Mouse (Mus musculus) lung, postnatal 0 days (tissue): Measurements from ENCODE around the gene Onecut1.

Experiments
- CTCF ChIP-seq: IDR thresholded peaks from 2 replicates; pipeline ENCODE4 v1.5.1; 2016; ENCODE audit warnings: antibody characterized with exemption, mild to moderate bottlenecking
- EP300 ChIP-seq: IDR thresholded peaks from 2 replicates; pipeline ENCODE4 v1.6.1; 2016; ENCODE audit warnings: antibody characterized with exemption, mild to moderate bottlenecking, control low read depth

DNA sequence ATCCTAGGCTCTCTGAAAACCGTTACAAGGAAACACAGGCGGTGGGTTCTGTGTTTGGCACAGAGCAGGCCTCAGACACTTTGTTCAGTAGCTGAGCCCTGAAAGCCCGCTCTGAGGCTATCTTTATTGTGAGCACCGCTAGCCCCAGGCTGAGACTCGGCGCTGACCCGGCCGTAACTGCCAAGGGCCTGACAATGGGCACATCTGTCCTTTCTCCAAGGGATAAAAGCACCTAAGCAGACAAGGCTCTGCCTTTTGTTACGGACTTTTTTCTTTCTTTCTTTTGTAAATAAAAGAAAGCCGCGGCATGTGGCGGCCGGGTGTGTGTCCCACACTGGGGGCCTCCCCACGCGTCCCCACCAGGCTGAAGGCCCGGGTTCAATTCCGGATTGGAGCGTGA, 1.3 kb upstream of the Onecut1 start:
- no peak for TF ChIP-seq CTCF
- no peak for TF ChIP-seq EP300
